Mouse (Mus musculus) liver, embryonic 12.5 days (tissue): ENCODE measurements around the gene Car11. TPM values are rescaled to one million over a fixed set of nuclear protein-coding genes. Genes with fewer than 3 reads are reported as not detected.
A peak's percentile ranks its signal among the peaks of the same experiment; 100 is the strongest.
"Not testable (repeated sequence)": the region's sequence is repeated elsewhere in the genome, so short reads cannot be mapped to it uniquely, and the experiment has no call there.

Source experiments
- ATAC-seq: fragments of 200-750 bp; cut with Nextera tagmentation; 2 replicates; pipeline ENCODE4 v1.8.0; 2017; ENCODE audit warnings: moderate number of reproducible peaks, mild to moderate bottlenecking, moderate library complexity
- H3K27ac ChIP-seq: fragments of 300-500 bp; sonication (generic); 2 replicates; pipeline ENCODE4 v1.5.1; 2016; ENCODE audit warnings: mild to moderate bottlenecking
- H3K27me3 ChIP-seq: fragments of 300-500 bp; sonication (generic); replicated peaks from 2 replicates; pipeline ENCODE4 v1.6.1; 2016; ENCODE audit warnings: mild to moderate bottlenecking, moderate library complexity
- H3K36me3 ChIP-seq: fragments of 300-500 bp; sonication (generic); 2 replicates; pipeline ENCODE4 v1.6.1; 2016; ENCODE audit warnings: mild to moderate bottlenecking, moderate library complexity
- H3K4me1 ChIP-seq: fragments of 300-500 bp; sonication (generic); 2 replicates; pipeline ENCODE4 v1.6.1; 2016
- H3K4me2 ChIP-seq: fragments of 300-500 bp; sonication (generic); 2 replicates; pipeline ENCODE4 v1.6.1; 2016; ENCODE audit warnings: mild to moderate bottlenecking, moderate library complexity
- H3K4me3 ChIP-seq: fragments of 300-500 bp; sonication (generic); 2 replicates; pipeline ENCODE4 v1.5.1; 2016; ENCODE audit warnings: mild to moderate bottlenecking, moderate library complexity
- H3K9ac ChIP-seq: fragments of 300-500 bp; sonication (generic); 2 replicates; pipeline ENCODE4 v1.6.1; 2016; ENCODE audit warnings: mild to moderate bottlenecking, moderate library complexity
- H3K9me3 ChIP-seq: fragments of 300-500 bp; sonication (generic); replicated peaks from 2 replicates; pipeline ENCODE4 v1.6.1; 2016; ENCODE audit warnings: mild to moderate bottlenecking, moderate library complexity
- WGBS: fragments of 180-500 bp; shearing (Covaris S2); methylation state at CpG from one replicate; pipeline ENCODE4 v1.1.7; 2016; ENCODE audit not compliant: insufficient replicate concordance; 5-methylcytosine and 5-hydroxymethylcytosine counted together
- polyA plus RNA-seq: library from polyadenylated mRNA; unstranded; fragments of >200 nt; fragmentation: Nextera tagmentation; extraction: Ambion mirVana; gene quantifications from 2 replicates; pipeline ENCODE4 v1.2.1, GENCODE M21; 2016

Car11 gene
- 0.93 and 1.0 TPM in 2 replicates for polyA plus RNA-seq

GRCm38 (mm10) chr7:45699523-45700141, at the start of gene Car11:
Gene Car11, plus strand, starts transcription at chr7:45699843.
- Histone ChIP-seq H3K9me3 (no peaks in the 10 kb centered on the region), H3K4me3 (peak within 1 kb of the TSS; percentile 30), H3K9ac (peak within 1 kb of the TSS; percentile 30; the same call in 1 of the 2 replicates), H3K36me3 (no peaks in the 10 kb centered on the region), H3K4me1 (peaks cover 24% of the 10 kb centered on the region), H3K27me3 (peaks cover 59% of the 10 kb centered on the region), H3K4me2 (peak within 1 kb of the TSS; percentile 53), H3K27ac (no peak within 1 kb of the TSS)
- 5% methylated on average over 36 of the region's 36 CpGs for WGBS
- no peak for ATAC-seq

- H3K9ac ChIP-seq, ATAC-seq, H3K4me2 ChIP-seq, H3K36me3 ChIP-seq, H3K27me3 ChIP-seq, H3K4me1 ChIP-seq, H3K9me3 ChIP-seq, H3K4me3 ChIP-seq, H3K27ac ChIP-seq: not testable (repeated sequence)
- WGBS = 82% methylated on average over 20 of the region's 20 CpGs
Observed at GRCm38 (mm10) chr7:45650484-45650883, 49.2 kb upstream of the Car11 start.

GRCm38 (mm10) chr7:45654424-45655047, 45.1 kb upstream of the Car11 start:
- no peak overlapping the region for H3K9ac ChIP-seq

DNA sequence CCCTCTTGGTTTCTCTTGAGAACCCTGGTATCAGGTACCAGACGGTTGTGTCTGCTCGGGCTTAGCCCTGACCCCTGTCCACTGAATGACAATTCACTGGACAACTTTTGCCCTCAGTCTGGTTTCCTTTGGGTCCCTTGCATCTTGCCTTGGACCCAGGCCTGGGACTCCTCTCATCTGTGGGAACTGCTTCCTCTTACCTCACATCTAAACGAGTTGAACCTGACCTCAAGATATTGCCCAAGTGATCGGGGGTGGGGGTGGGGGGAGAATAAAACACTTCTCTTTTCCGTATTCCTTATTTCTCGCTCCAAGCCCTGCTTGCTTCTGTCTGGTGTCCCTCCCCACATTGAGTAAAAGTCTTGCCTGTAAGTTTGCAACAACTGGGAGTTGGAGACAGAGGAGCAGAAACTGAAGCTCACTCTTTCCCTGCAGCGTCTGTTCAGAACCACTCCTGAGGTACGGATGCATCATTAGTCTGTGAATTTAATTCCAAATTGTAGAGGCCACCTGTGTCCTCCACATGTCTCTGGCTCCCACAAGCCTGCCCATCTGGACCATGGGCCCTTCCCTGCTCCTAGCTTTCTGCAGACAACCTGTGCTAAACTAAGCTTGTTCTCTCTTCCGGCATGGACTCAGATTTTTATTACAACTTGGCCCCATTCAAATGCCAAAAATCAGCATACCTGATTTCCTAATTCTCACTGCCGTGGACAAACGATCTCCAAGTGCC, 38.7 kb upstream of the Car11 start:
- Histone ChIP-seq H3K27ac (no peak overlapping the region), H3K36me3 (no peaks in the 10 kb centered on the region), H3K27me3 (peaks cover 17% of the 10 kb centered on the region), H3K9ac (no peak overlapping the region), H3K4me1 (peaks cover 17% of the 10 kb centered on the region; the same call in 1 of the 2 replicates), H3K9me3 (no peaks in the 10 kb centered on the region), H3K4me2 (no peak overlapping the region), H3K4me3 (no peak overlapping the region)
- WGBS = 56% methylated on average over 11 of the region's 11 CpGs
- ATAC-seq = no peak

More at GRCm38 (mm10) chr7:45654424-45655047, 45.1 kb upstream of the Car11 start:
- Histone ChIP-seq H3K27me3 (no peaks in the 10 kb centered on the region; the same call in 1 of the 2 replicates), H3K4me2 (peak overlapping the region; percentile 52), H3K27ac (no peak overlapping the region), H3K4me1 (peaks cover 5% of the 10 kb centered on the region), H3K9me3 (no peaks in the 10 kb centered on the region), H3K36me3 (no peaks in the 10 kb centered on the region), H3K4me3 (0 out of 2 replicates have a peak overlapping the region, but pooled peaks have one; percentile 19)
- ATAC-seq = no peak
- 37% methylated on average over 17 of the region's 17 CpGs for WGBS

- H3K4me3 ChIP-seq, H3K27ac ChIP-seq, H3K4me2 ChIP-seq, ATAC-seq, H3K9me3 ChIP-seq, H3K9ac ChIP-seq, H3K36me3 ChIP-seq: not testable (repeated sequence)
- Histone ChIP-seq H3K27me3 (peaks cover 19% of the 10 kb centered on the region), H3K4me1 (peaks cover 18% of the 10 kb centered on the region; the same call in 1 of the 2 replicates)
- 78% methylated on average over 6 of the region's 6 CpGs for WGBS
Observed at GRCm38 (mm10) chr7:45661702-45662101, 37.9 kb upstream of the Car11 start.

- Histone ChIP-seq H3K4me3 (no peak overlapping the region), H3K27ac (no peak overlapping the region), H3K9ac (no peak overlapping the region; the same call in 1 of the 2 replicates), H3K4me2 (no peak overlapping the region), H3K4me1 (peaks cover 18% of the 10 kb centered on the region; the same call in 1 of the 2 replicates), H3K36me3 (no peaks in the 10 kb centered on the region), H3K9me3 (no peaks in the 10 kb centered on the region), H3K27me3 (peaks cover 19% of the 10 kb centered on the region)
- WGBS = 45% methylated on average over 13 of the region's 13 CpGs
- no peak for ATAC-seq
Observed at GRCm38 (mm10) chr7:45665303-45666138, 34.1 kb upstream of the Car11 start.

DNA sequence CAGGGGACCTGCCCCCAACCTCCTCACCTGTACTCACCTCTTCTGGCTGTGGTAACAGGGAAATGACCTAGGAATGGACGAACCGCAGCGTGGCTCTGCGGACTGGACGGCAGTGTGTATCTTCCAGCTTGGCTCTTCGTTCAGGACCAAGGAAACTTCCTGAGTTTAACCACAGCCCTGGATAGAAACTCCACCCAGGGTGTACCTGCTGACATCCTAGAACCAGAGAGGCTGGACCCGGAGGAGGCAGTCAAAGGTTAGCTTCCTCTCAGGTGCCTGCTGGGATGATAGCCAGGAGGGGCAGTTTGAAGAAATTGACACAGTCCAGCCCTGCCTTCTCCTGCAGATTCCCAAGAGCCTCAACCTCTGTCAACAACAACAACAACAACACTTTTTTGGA, 33.5 kb upstream of the Car11 start, which contains the start of gene Fut2:
Gene Fut2 (minus strand): TSS at position 234 of the 400 bp plus-strand sequence.
- H3K36me3 ChIP-seq = no peaks in the 10 kb centered on the region
- peaks cover 18% of the 10 kb centered on the region; the same call in 1 of the 2 replicates for H3K4me1 ChIP-seq
- H3K27ac ChIP-seq = no peak within 1 kb of the TSS
- no peak within 1 kb of the TSS for H3K4me3 ChIP-seq
- peaks cover 19% of the 10 kb centered on the region for H3K27me3 ChIP-seq
- no peak within 1 kb of the TSS for H3K4me2 ChIP-seq
- no peak within 1 kb of the TSS; the same call in 1 of the 2 replicates for H3K9ac ChIP-seq
- no peak for ATAC-seq
- no peaks in the 10 kb centered on the region for H3K9me3 ChIP-seq
- WGBS = 67% methylated on average over 7 of the region's 7 CpGs

GRCm38 (mm10) chr7:45667761-45668160, 31.9 kb upstream of the Car11 start:
- H3K4me1 ChIP-seq = peaks cover 18% of the 10 kb centered on the region; the same call in 1 of the 2 replicates
- H3K9me3 ChIP-seq = no peaks in the 10 kb centered on the region
- no peak overlapping the region for H3K9ac ChIP-seq
- ATAC-seq = no peak
- H3K36me3 ChIP-seq = no peaks in the 10 kb centered on the region
- 78% methylated on average over 14 of the region's 14 CpGs for WGBS
- H3K4me2 ChIP-seq = no peak overlapping the region
- no peak overlapping the region for H3K4me3 ChIP-seq
- no peak overlapping the region for H3K27ac ChIP-seq
- peaks cover 22% of the 10 kb centered on the region for H3K27me3 ChIP-seq

GRCm38 (mm10) chr7:45668921-45669320, 30.7 kb upstream of the Car11 start:
- peaks cover 18% of the 10 kb centered on the region; the same call in 1 of the 2 replicates for H3K4me1 ChIP-seq
- H3K9ac ChIP-seq = no peak overlapping the region
- H3K27me3 ChIP-seq = peaks cover 19% of the 10 kb centered on the region
- no peak for ATAC-seq
- no peaks in the 10 kb centered on the region for H3K9me3 ChIP-seq
- no peak overlapping the region for H3K27ac ChIP-seq
- H3K36me3 ChIP-seq = no peaks in the 10 kb centered on the region
- whole genome bisulfite sequencing = 82% methylated on average over 9 of the region's 9 CpGs
- H3K4me2 ChIP-seq = no peak overlapping the region
- H3K4me3 ChIP-seq = no peak overlapping the region

GRCm38 (mm10) chr7:45677627-45678295, 21.9 kb upstream of the Car11 start:
- Histone ChIP-seq H3K9me3 (no peaks in the 10 kb centered on the region), H3K36me3 (no peaks in the 10 kb centered on the region), H3K27ac (no peak overlapping the region), H3K9ac (no peak overlapping the region), H3K4me1 (peaks cover 20% of the 10 kb centered on the region), H3K4me2 (no peak overlapping the region), H3K4me3 (no peak overlapping the region), H3K27me3 (0 out of 2 replicates have a peak, but pooled peaks cover 7% of the 10 kb centered on the region)
- no peak for ATAC-seq
- 62% methylated on average over 7 of the region's 7 CpGs for WGBS

- no peaks in the 10 kb centered on the region for H3K9me3 ChIP-seq
- H3K4me2 ChIP-seq = no peak overlapping the region
- H3K36me3 ChIP-seq = no peaks in the 10 kb centered on the region
- 86% methylated on average over 14 of the region's 14 CpGs for WGBS
- ATAC-seq = no peak
- H3K9ac ChIP-seq = no peak overlapping the region
- H3K27me3 ChIP-seq = peaks cover 7% of the 10 kb centered on the region; the same call in 1 of the 2 replicates
- peaks cover 20% of the 10 kb centered on the region for H3K4me1 ChIP-seq
- no peak overlapping the region for H3K27ac ChIP-seq
- no peak overlapping the region for H3K4me3 ChIP-seq
Observed at GRCm38 (mm10) chr7:45678513-45678912, 21.1 kb upstream of the Car11 start.
